Mouse (Mus musculus) liver, embryonic 14.5 days (tissue): ENCODE measurements around the gene Ergic1.

ENCODE experiments used
- CTCF ChIP-seq: IDR thresholded peaks from 2 replicates; pipeline ENCODE4 v1.5.1; 2016; ENCODE audit warnings: antibody characterized with exemption, low read depth, control low read depth
- EP300 ChIP-seq: IDR thresholded peaks from 2 replicates; pipeline ENCODE4 v1.6.1; 2016; ENCODE audit warnings: antibody characterized with exemption, low read depth

DNA sequence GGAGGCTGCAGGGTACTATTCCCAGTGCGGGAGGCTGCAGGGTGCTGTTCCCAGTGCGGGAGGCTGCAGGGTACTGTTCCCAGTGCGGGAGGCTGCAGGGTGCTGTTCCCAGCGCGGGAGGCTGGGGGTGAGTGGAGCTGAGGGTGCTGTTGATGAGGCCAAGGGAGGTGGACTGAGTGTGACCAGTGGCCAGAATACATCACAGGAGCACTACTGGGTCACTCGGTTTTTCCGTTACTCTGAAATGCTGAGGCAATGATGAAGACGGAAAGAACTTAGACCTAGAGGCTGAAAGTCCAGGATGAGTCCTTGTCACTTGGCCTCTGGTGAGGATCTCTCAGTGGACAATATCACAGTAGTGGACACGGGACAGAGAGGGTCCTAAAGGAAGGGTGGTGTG is 71.9 kb downstream of the Ergic1 start:
- TF ChIP-seq CTCF (no peak), EP300 (no peak)
